Mouse (Mus musculus): ENCODE results near the gene Muc1.

GRCm38 (mm10) chr3:89199839-89200238, 29.0 kb upstream of the Muc1 start:
- TF ChIP-seq CTCF (IDR thresholded peaks at IDR 0.05; ENCODE audit: low read depth, low read length) (no peak), POLR2A (IDR thresholded peaks at IDR 0.05; ENCODE audit: borderline replicate concordance, low read depth, low read length) (no peak)

Measured in bone marrow macrophage, adult 2 months (primary cell).